Mouse (Mus musculus): ENCODE results near the gene Dis3l2. TPM values are rescaled to one million over a fixed set of nuclear protein-coding genes. Genes with fewer than 3 reads are reported as not detected.

The Dis3l2 gene
- 2.9 and 7.5 TPM in 2 replicates for polyA plus RNA-seq (2012; ENCODE audit: low replicate concordance)

GRCm38 (mm10) chr1:86703300-86703964 is at the start of gene Dis3l2:
Gene Dis3l2 (plus strand): TSS chr1:86703808.

GRCm38 (mm10) chr1:86670279-86671038 is 33.1 kb upstream of the Dis3l2 start, which contains the start of gene Nppc:
Gene Nppc (minus strand): TSS chr1:86670571.

GRCm38 (mm10) chr1:87089828-87090227 is 386.2 kb downstream of the Dis3l2 start, which contains the start of gene Alppl2:
Gene Alppl2 (minus strand): TSS chr1:87089928.

Other genes starting within 250 kb of the Dis3l2 start
- gene Ptma, start 177.1 kb upstream of the Dis3l2 start, polyA plus RNA-seq (2012; ENCODE audit: low replicate concordance): 4,878 and 14,583 TPM in 2 replicates
- gene Pde6d, start 121.2 kb upstream of the Dis3l2 start, polyA plus RNA-seq (2012; ENCODE audit: low replicate concordance): 17.0 and 53.0 TPM in 2 replicates
- 56.2 and 56.8 TPM in 2 replicates for gene Cops7b, start 120.9 kb upstream of the Dis3l2 start, polyA plus RNA-seq (2012; ENCODE audit: low replicate concordance)
- gene Nppc, start 33.2 kb upstream of the Dis3l2 start, polyA plus RNA-seq (2012; ENCODE audit: low replicate concordance): 0.17 and 0.40 TPM in 2 replicates